Mouse (Mus musculus) lung, adult 2 months (tissue): Measurements from ENCODE around the gene Atp5h. TPM values are rescaled to one million over a fixed set of nuclear protein-coding genes. Genes with fewer than 3 reads are reported as not detected.

Source experiments
- DNase-seq: peaks from one replicate; pipeline ENCODE4 v3.0.0; 2022
- H3K4me1 ChIP-seq: fragments of 200-500 bp; 2 replicates; pipeline ENCODE4 v1.6.1; 2011; ENCODE audit warnings: low read length; ENCODE audit not compliant: control insufficient read depth, insufficient read depth
- H3K4me3 ChIP-seq: fragments of 200-500 bp; replicated peaks from 2 replicates; pipeline ENCODE3; 2011; ENCODE audit warnings: low read depth, mild to moderate bottlenecking, control low read depth, low read length; ENCODE audit errors: extremely low read depth
- CTCF ChIP-seq: fragments of 200-500 bp; IDR thresholded peaks from 2 replicates; pipeline ENCODE4 v1.5.1; 2011; ENCODE audit warnings: mild to moderate bottlenecking, low read length, control low read depth; ENCODE audit not compliant: insufficient read depth
- POLR2A ChIP-seq: fragments of 200-500 bp; IDR thresholded peaks from 2 replicates; pipeline ENCODE4 v1.6.1; 2011; ENCODE audit warnings: low read depth, mild to moderate bottlenecking, control low read depth, low read length, borderline replicate concordance; ENCODE audit errors: extremely low read depth
- WGBS: fragments of 180-500 bp; shearing (Covaris S2); methylation state at CpG from one replicate; pipeline ENCODE4 v1.1.7; 2018; 5-methylcytosine and 5-hydroxymethylcytosine counted together
- polyA plus RNA-seq: library from polyadenylated mRNA; depleted of rRNA; stranded (reverse); fragments of >200 nt; gene quantifications from 2 replicates; pipeline ENCODE4 v1.2.3, GENCODE M21; 2012

Atp5h gene
- polyA plus RNA-seq, 1 experiment: 108 TPM

- H3K4me3 ChIP-seq: no peak overlapping the region
- TF ChIP-seq POLR2A: no peak
- no peak for TF ChIP-seq CTCF
- no peaks in the 10 kb centered on the region for H3K4me1 ChIP-seq
- DNase-seq: no peak
- whole genome bisulfite sequencing: 69% methylated on average over 4 of the region's 4 CpGs
Measured at GRCm38 (mm10) chr11:115453306-115453705, 33.5 kb upstream of the Atp5h start.

- 80% methylated on average over 7 of the region's 7 CpGs for WGBS
- H3K4me1 ChIP-seq: no peaks in the 10 kb centered on the region
- TF ChIP-seq POLR2A: no peak
- TF ChIP-seq CTCF: no peak
Measured at GRCm38 (mm10) chr11:115452281-115452860, 32.6 kb upstream of the Atp5h start.

GRCm38 (mm10) chr11:115451781-115452241 lies 32.0 kb upstream of the Atp5h start:
- WGBS: 73% methylated on average over 8 of the region's 8 CpGs
- Histone ChIP-seq H3K4me1 (no peaks in the 10 kb centered on the region), H3K4me3 (no peak overlapping the region)
- DNase-seq: no peak
- TF ChIP-seq POLR2A (no peak), CTCF (no peak)

More at GRCm38 (mm10) chr11:115452281-115452860, 32.6 kb upstream of the Atp5h start:
- H3K4me3 ChIP-seq: no peak overlapping the region
- no peak for DNase-seq

GRCm38 (mm10) chr11:115450176-115450575 lies 30.4 kb upstream of the Atp5h start:
- H3K4me1 ChIP-seq: no peaks in the 10 kb centered on the region
- 80% methylated on average over 7 of the region's 7 CpGs for WGBS
- DNase-seq: no peak
- TF ChIP-seq POLR2A (no peak), CTCF (no peak)
- no peak overlapping the region for H3K4me3 ChIP-seq

- H3K4me1 ChIP-seq: no peaks in the 10 kb centered on the region
- no peak for DNase-seq
Measured at GRCm38 (mm10) chr11:115448998-115449397, 29.2 kb upstream of the Atp5h start.

GRCm38 (mm10) chr11:115448075-115448474 lies 28.3 kb upstream of the Atp5h start:
- no peak for DNase-seq
- no peak for TF ChIP-seq POLR2A
- no peak for TF ChIP-seq CTCF
- Histone ChIP-seq H3K4me3 (no peak overlapping the region), H3K4me1 (no peaks in the 10 kb centered on the region)
- WGBS: 90% methylated on average over 16 of the region's 16 CpGs

More at GRCm38 (mm10) chr11:115448998-115449397, 29.2 kb upstream of the Atp5h start:
- TF ChIP-seq CTCF: no peak
- TF ChIP-seq POLR2A: no peak
- no peak overlapping the region for H3K4me3 ChIP-seq
- 74% methylated on average over 7 of the region's 7 CpGs for WGBS

GRCm38 (mm10) chr11:115447321-115447885 lies 27.6 kb upstream of the Atp5h start:
- no peak for DNase-seq
- Histone ChIP-seq H3K4me3 (no peak overlapping the region), H3K4me1 (no peaks in the 10 kb centered on the region)
- WGBS: 80% methylated on average over 11 of the region's 11 CpGs
- TF ChIP-seq CTCF (no peak), POLR2A (no peak)

- WGBS: 23% methylated on average over 3 of the region's 3 CpGs
Measured at GRCm38 (mm10) chr11:115446906-115447305, 27.1 kb upstream of the Atp5h start.

GRCm38 (mm10) chr11:115441417-115441816 lies 21.7 kb upstream of the Atp5h start:
- no peak for DNase-seq
- H3K4me1 ChIP-seq: no peaks in the 10 kb centered on the region
- TF ChIP-seq POLR2A (no peak), CTCF (no peak)

More at GRCm38 (mm10) chr11:115446906-115447305, 27.1 kb upstream of the Atp5h start:
- DNase-seq: no peak
- no peak for TF ChIP-seq CTCF
- TF ChIP-seq POLR2A: no peak
- Histone ChIP-seq H3K4me3 (no peak overlapping the region), H3K4me1 (no peaks in the 10 kb centered on the region)

More at GRCm38 (mm10) chr11:115441417-115441816, 21.7 kb upstream of the Atp5h start:
- H3K4me3 ChIP-seq: no peak overlapping the region
- WGBS: 72% methylated on average over 15 of the region's 15 CpGs
